Mouse (Mus musculus): ENCODE results near the gene Kmt2c. TPM values are rescaled to one million over a fixed set of nuclear protein-coding genes. Genes with fewer than 3 reads are reported as not detected.
A peak's percentile ranks its signal among the peaks of the same experiment; 100 is the strongest.

Kmt2c gene
- polyA plus RNA-seq, 1 experiment from 2014 or later: 7.6 TPM

DNA sequence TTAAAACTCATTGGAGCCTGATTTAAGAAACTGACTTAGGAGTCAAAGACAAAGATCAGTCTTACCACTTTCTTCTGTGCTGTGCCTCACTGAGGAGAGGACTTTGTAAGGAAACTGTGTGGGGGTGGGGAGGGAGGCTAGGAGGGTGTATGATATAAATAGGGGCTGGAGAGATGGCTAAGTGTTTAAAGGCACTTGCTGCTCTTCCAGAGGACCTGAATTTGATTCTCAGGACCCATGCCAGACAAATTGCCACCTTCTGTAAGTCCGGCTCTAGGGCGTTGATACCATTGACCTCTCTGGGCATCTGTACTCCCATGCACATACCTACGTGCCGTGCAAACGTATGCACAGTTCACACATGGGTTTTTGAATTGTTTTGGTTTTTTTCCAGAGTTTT lies 7.5 kb upstream of the Kmt2c start:
- Histone ChIP-seq H3K36me3 (ENCODE audit: control insufficient read depth, insufficient read depth, low read length) (no peaks in the 10 kb centered on the region), H3K9ac (ENCODE audit: low read length) (no peak overlapping the region), H3K4me1 (replicated peaks; ENCODE audit: control insufficient read depth, insufficient read depth) (no peaks in the 10 kb centered on the region), H3K4me2 (replicated peaks; ENCODE audit: low read depth) (no peak overlapping the region), H3K9me3 (ENCODE audit: control insufficient read depth, low read length) (no peaks in the 10 kb centered on the region), H3K27me3 (ENCODE audit: control insufficient read depth, insufficient read depth, low read length) (no peaks in the 10 kb centered on the region), H3K4me3 (ENCODE audit: low read depth, low read length) (no peak overlapping the region), H3K27ac (replicated peaks) (no peak overlapping the region)
- ATAC-seq (ENCODE audit: low FRiP score, low TSS enrichment) (no peak), DNase-seq (ENCODE audit: low spot score) (no peak)
- TF ChIP-seq EP300 (optimal IDR thresholded peaks at IDR 0.05) (no peak), CTCF (IDR thresholded peaks at IDR 0.05; ENCODE audit: low read depth) (no peak)
- 84% methylated on average over 5 of the region's 5 CpGs for WGBS

GRCm38 (mm10) chr5:25500686-25501085 lies 2.1 kb upstream of the Kmt2c start:
- ATAC-seq (ENCODE audit: low FRiP score, low TSS enrichment) (no peak), DNase-seq (ENCODE audit: low spot score) (no peak)
- Histone ChIP-seq H3K36me3 (ENCODE audit: control insufficient read depth, insufficient read depth, low read length) (no peaks in the 10 kb centered on the region), H3K4me2 (replicated peaks; ENCODE audit: low read depth) (peak overlapping the region; percentile 65), H3K9ac (ENCODE audit: low read length) (no peak overlapping the region), H3K4me1 (replicated peaks; ENCODE audit: control insufficient read depth, insufficient read depth) (no peaks in the 10 kb centered on the region), H3K27me3 (ENCODE audit: control insufficient read depth, insufficient read depth, low read length) (no peaks in the 10 kb centered on the region), H3K9me3 (ENCODE audit: control insufficient read depth, low read length) (no peaks in the 10 kb centered on the region), H3K4me3 (ENCODE audit: low read depth, low read length) (0 out of 2 replicates have a peak overlapping the region, but pooled peaks have one; percentile 77), H3K27ac (replicated peaks) (no peak overlapping the region)
- WGBS: 67% methylated on average over 7 of the region's 7 CpGs
- TF ChIP-seq CTCF (IDR thresholded peaks at IDR 0.05; ENCODE audit: low read depth) (no peak), EP300 (optimal IDR thresholded peaks at IDR 0.05) (no peak)

- under 1% methylated on average over 85 of the region's 90 CpGs for WGBS
- H3K4me2 ChIP-seq (replicated peaks; ENCODE audit: low read depth): peak overlapping the region; percentile 69
- H3K27ac ChIP-seq (replicated peaks): peak overlapping the region; percentile 100
- no peaks in the 10 kb centered on the region for H3K9me3 ChIP-seq (ENCODE audit: control insufficient read depth, low read length)
- peak overlapping the region; percentile 77 for H3K4me3 ChIP-seq (ENCODE audit: low read depth, low read length)
- no peaks in the 10 kb centered on the region for H3K4me1 ChIP-seq (replicated peaks; ENCODE audit: control insufficient read depth, insufficient read depth)
- peak overlapping the region; percentile 99 for H3K9ac ChIP-seq (ENCODE audit: low read length)
- H3K27me3 ChIP-seq (ENCODE audit: control insufficient read depth, insufficient read depth, low read length): no peaks in the 10 kb centered on the region
- no peaks in the 10 kb centered on the region for H3K36me3 ChIP-seq (ENCODE audit: control insufficient read depth, insufficient read depth, low read length)
- DNase-seq (ENCODE audit: low spot score) (peak; percentile 98), ATAC-seq (ENCODE audit: low FRiP score, low TSS enrichment) (peak; percentile 91)
- TF ChIP-seq EP300 (optimal IDR thresholded peaks at IDR 0.05) (no peak), CTCF (IDR thresholded peaks at IDR 0.05; ENCODE audit: low read depth) (peak; percentile 10; the same call in 1 of the 2 replicates)
These were observed 1.1 kb upstream of the Kmt2c start for GRCm38 (mm10) chr5:25499423-25500398.

- Histone ChIP-seq H3K27ac (replicated peaks) (peak overlapping the region; percentile 100), H3K9ac (ENCODE audit: low read length) (peak overlapping the region; percentile 99), H3K4me1 (replicated peaks; ENCODE audit: control insufficient read depth, insufficient read depth) (no peaks in the 10 kb centered on the region), H3K9me3 (ENCODE audit: control insufficient read depth, low read length) (no peaks in the 10 kb centered on the region), H3K4me3 (ENCODE audit: low read depth, low read length) (peak overlapping the region; percentile 99), H3K36me3 (ENCODE audit: control insufficient read depth, insufficient read depth, low read length) (no peaks in the 10 kb centered on the region), H3K4me2 (replicated peaks; ENCODE audit: low read depth) (peak overlapping the region; percentile 69), H3K27me3 (ENCODE audit: control insufficient read depth, insufficient read depth, low read length) (no peaks in the 10 kb centered on the region)
- TF ChIP-seq EP300 (optimal IDR thresholded peaks at IDR 0.05) (no peak), CTCF (IDR thresholded peaks at IDR 0.05; ENCODE audit: low read depth) (no peak)
- under 1% methylated on average over 40 of the region's 87 CpGs for WGBS
- ATAC-seq (ENCODE audit: low FRiP score, low TSS enrichment) (peak; percentile 87), DNase-seq (ENCODE audit: low spot score) (peak; percentile 81)
These were observed 339 bp upstream of the Kmt2c start for GRCm38 (mm10) chr5:25498821-25499422.

DNA sequence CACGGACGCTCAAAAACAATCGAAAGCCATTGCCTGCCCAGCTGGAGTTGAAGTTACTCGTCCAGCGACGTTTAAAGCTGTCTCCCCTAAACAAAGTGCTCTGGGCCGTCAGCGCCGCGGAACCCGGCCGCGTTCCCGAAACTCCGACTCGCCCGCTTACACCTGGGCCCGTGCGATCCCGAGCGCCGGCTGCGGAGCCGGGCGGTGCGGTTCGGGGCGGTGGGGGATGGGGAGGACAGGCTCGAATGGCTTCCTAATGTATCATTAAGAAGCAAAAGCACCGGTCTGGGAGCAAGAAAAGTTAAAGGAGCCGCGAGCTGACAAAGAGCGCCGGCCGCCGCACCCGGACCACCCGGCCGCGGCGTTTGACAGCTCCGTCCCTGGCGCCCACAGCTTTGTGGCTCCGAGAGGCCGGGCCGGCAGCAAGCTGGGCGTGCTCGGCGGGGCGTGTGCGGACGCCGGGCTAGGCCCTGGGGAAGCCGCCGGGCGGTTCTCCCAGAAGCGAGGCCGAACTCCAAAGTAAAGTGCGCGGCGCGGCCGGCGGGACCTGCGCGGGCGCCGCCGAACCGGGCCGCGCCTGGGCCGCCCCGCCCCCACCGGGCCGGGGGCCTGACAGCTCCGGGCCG lies 750 bp downstream of the Kmt2c start:
- DNase-seq (ENCODE audit: low spot score) (peak; percentile 69), ATAC-seq (ENCODE audit: low FRiP score, low TSS enrichment) (peak; percentile 36)

More for the DNA sequence above, 750 bp downstream of the Kmt2c start:
- H3K4me2 ChIP-seq (replicated peaks; ENCODE audit: low read depth): peak overlapping the region; percentile 71
- no peak for TF ChIP-seq CTCF (IDR thresholded peaks at IDR 0.05; ENCODE audit: low read depth)
- TF ChIP-seq EP300 (optimal IDR thresholded peaks at IDR 0.05): no peak
- no peaks in the 10 kb centered on the region for H3K9me3 ChIP-seq (ENCODE audit: control insufficient read depth, low read length)
- H3K36me3 ChIP-seq (ENCODE audit: control insufficient read depth, insufficient read depth, low read length): no peaks in the 10 kb centered on the region
- H3K4me1 ChIP-seq (replicated peaks; ENCODE audit: control insufficient read depth, insufficient read depth): no peaks in the 10 kb centered on the region
- H3K9ac ChIP-seq (ENCODE audit: low read length): peak overlapping the region; percentile 99
- H3K27me3 ChIP-seq (ENCODE audit: control insufficient read depth, insufficient read depth, low read length): no peaks in the 10 kb centered on the region
- peak overlapping the region; percentile 99 for H3K4me3 ChIP-seq (ENCODE audit: low read depth, low read length)
- H3K27ac ChIP-seq (replicated peaks): peak overlapping the region; percentile 100
- under 1% methylated on average over 53 of the region's 78 CpGs for WGBS

All from stomach, postnatal 0 days (tissue).